ENCODE assay signal across 7 mouse cellular contexts in the genomic region with DNA sequence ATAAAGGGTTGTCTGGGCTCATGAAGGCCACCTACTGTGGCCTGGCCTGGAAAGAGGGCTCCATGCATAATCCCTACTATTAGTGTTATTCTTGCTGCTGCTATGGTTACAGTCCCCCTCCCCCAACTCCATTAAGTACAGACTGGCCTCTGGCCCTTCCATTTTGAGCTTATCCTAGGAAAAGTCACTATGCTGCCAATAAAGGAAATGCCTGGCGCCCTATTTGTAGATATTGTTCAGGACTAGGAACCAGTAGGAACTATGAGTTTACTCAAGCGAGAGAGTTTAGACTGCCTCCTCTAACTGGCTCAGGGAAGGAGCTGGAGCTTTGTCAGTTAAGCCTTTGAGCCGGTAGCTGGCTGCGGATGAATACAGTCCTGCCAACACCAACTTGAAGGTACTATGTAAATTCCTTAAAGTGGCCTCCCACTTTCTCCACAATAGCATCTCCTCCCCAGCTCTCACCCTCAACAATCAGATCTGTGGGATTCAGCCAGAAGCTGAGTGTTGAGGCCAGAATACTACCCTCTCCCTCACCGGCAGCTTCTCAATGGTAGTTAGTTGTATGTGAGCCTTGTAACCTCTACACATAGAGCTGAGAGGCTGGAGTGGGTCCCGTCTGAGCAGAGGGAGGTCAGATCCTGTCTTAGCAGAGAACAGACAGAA. TPM values are rescaled to one million over a fixed set of nuclear protein-coding genes. Genes with fewer than 3 reads are reported as not detected.
DNase-seq lines count a peak whose midpoint lies in the region; ATAC-seq lines count a peak whose summit lies in the region.

No protein-coding gene starts in this region.

- H3K4me2 ChIP-seq in heart, embryonic 15.5 days, result no peak overlapping the region
- no peak overlapping the region for H3K4me2 ChIP-seq in liver, embryonic 13.5 days

- no peaks in the 10 kb centered on the region for H3K27me3 ChIP-seq in heart, embryonic 15.5 days
- H3K27me3 ChIP-seq in liver, embryonic 13.5 days, result no peaks in the 10 kb centered on the region

- H3K27ac ChIP-seq in heart, embryonic 15.5 days, result peak overlapping the region; percentile 74
- 0 out of 2 replicates have a peak overlapping the region, but pooled peaks have one; percentile 2 for H3K27ac ChIP-seq in liver, embryonic 13.5 days

- H3K36me3 ChIP-seq in heart, embryonic 15.5 days, result no peaks in the 10 kb centered on the region
- no peaks in the 10 kb centered on the region for H3K36me3 ChIP-seq in liver, embryonic 13.5 days

- H3K9ac ChIP-seq in heart, embryonic 15.5 days, result no peak overlapping the region
- no peak overlapping the region for H3K9ac ChIP-seq in liver, embryonic 13.5 days

- peak; percentile 81 for ATAC-seq in heart, embryonic 15.5 days (replicated peaks; ENCODE audit: insufficient number of reproducible peaks, insufficient read depth, low FRiP score, low read depth)
- ATAC-seq in liver, embryonic 13.5 days (ENCODE audit: low read depth), result no peak
- no peak for ATAC-seq in megakaryocyte progenitor cell, adult 5-6 weeks (replicated peaks; ENCODE audit: poor library complexity)

- H3K4me3 ChIP-seq in heart, embryonic 15.5 days, result no peak overlapping the region
- no peak overlapping the region for H3K4me3 ChIP-seq in liver, embryonic 13.5 days (replicated peaks)

- DNase-seq in R1 (ENCODE audit: low read depth, low spot score), result peak; percentile 88
- DNase-seq in cerebellum, postnatal 10 days, result peak; percentile 43 to 50
- no peak for DNase-seq in liver, embryonic 13.5 days
- peak; percentile 84 for DNase-seq in retina, postnatal 1 day
- no peak for DNase-seq in ovary, postnatal 36 days (ENCODE audit: low spot score)

- no peaks in the 10 kb centered on the region for H3K9me3 ChIP-seq in heart, embryonic 15.5 days (replicated peaks)
- no peaks in the 10 kb centered on the region for H3K9me3 ChIP-seq in liver, embryonic 13.5 days (replicated peaks)

- 17% methylated on average over 6 of the region's 6 CpGs for WGBS in heart, embryonic 15.5 days
- 51% methylated on average over 6 of the region's 6 CpGs for WGBS in liver, embryonic 13.5 days (ENCODE audit: insufficient replicate concordance)

- H3K4me1 ChIP-seq in heart, embryonic 15.5 days (replicated peaks), result peaks cover 12% of the 10 kb centered on the region
- H3K4me1 ChIP-seq in liver, embryonic 13.5 days (replicated peaks), result no peaks in the 10 kb centered on the region

RNA-seq across cellular contexts. Expression of a gene that starts 37.1 kb away (rescaled TPM):
- polyA plus RNA-seq in heart, embryonic 15.5 days (2015; fragmentation: Nextera tagmentation; extraction: Ambion mirVana), result 9.9 and 10.7 TPM in 2 replicates
- polyA plus RNA-seq in liver, embryonic 13.5 days (2015; fragmentation: Nextera tagmentation; extraction: Ambion mirVana), result 2.9 and 3.3 TPM in 2 replicates
- 12.5 and 17.1 TPM in 2 replicates for total RNA-seq in megakaryocyte progenitor cell, adult 5-6 weeks (2015)
- total RNA-seq in megakaryocyte progenitor cell, adult 5-6 weeks (2017), result 5.0 and 10.6 TPM in 2 replicates

Comparison
In these comparisons a context has a peak if more than half of its experiments do, and no peak if none do; other contexts are left out.
1. DNase-seq: peak in R1 (single experiment), cerebellum, postnatal 10 days (2 of 2) and retina, postnatal 1 day (single experiment); none in liver, embryonic 13.5 days (single experiment) and ovary, postnatal 36 days (single experiment).